Mouse (Mus musculus): ENCODE data around the gene Akr1b8.

GRCm38 (mm10) chr6:34350037-34350699 lies 3.8 kb upstream of the Akr1b8 start:
- TF ChIP-seq CTCF (IDR thresholded peaks at IDR 0.05; ENCODE audit: extremely low read depth, insufficient read length, insufficient replicate concordance, low read depth, low read length) (no peak), POLR2A (IDR thresholded peaks at IDR 0.05; ENCODE audit: low read depth, low read length) (no peak)

All from small intestine, adult 2 months (tissue).